Mouse (Mus musculus) heart, adult 2 months (tissue): ENCODE results near the gene Eif4h.

ENCODE experiments used
- CTCF ChIP-seq: fragments of 200-600 bp; IDR thresholded peaks from 2 replicates; pipeline ENCODE4 v1.8.1; 2022; ENCODE audit warnings: antibody characterized with exemption, mild to moderate bottlenecking, moderate library complexity
- EP300 ChIP-seq: fragments of 200-500 bp; IDR thresholded peaks from 2 replicates; pipeline ENCODE4 v1.6.1; 2011; ENCODE audit warnings: low read depth, low read length, control low read depth; ENCODE audit not compliant: insufficient read depth

GRCm38 (mm10) chr5:134572508-134573214 is 66.6 kb downstream of the Eif4h start:
- TF ChIP-seq EP300 = no peak
- TF ChIP-seq CTCF = no peak
